Mouse (Mus musculus): Measurements from ENCODE around the gene Pdss1. TPM values are rescaled to one million over a fixed set of nuclear protein-coding genes. Genes with fewer than 3 reads are reported as not detected.
"Not testable (repeated sequence)": the region's sequence is repeated elsewhere in the genome, so short reads cannot be mapped to it uniquely, and the experiment has no call there.

Pdss1 gene
- polyA plus RNA-seq (2012; ENCODE audit: insufficient read depth, low replicate concordance) = 5.0 and 16.7 TPM in 2 replicates

DNA sequence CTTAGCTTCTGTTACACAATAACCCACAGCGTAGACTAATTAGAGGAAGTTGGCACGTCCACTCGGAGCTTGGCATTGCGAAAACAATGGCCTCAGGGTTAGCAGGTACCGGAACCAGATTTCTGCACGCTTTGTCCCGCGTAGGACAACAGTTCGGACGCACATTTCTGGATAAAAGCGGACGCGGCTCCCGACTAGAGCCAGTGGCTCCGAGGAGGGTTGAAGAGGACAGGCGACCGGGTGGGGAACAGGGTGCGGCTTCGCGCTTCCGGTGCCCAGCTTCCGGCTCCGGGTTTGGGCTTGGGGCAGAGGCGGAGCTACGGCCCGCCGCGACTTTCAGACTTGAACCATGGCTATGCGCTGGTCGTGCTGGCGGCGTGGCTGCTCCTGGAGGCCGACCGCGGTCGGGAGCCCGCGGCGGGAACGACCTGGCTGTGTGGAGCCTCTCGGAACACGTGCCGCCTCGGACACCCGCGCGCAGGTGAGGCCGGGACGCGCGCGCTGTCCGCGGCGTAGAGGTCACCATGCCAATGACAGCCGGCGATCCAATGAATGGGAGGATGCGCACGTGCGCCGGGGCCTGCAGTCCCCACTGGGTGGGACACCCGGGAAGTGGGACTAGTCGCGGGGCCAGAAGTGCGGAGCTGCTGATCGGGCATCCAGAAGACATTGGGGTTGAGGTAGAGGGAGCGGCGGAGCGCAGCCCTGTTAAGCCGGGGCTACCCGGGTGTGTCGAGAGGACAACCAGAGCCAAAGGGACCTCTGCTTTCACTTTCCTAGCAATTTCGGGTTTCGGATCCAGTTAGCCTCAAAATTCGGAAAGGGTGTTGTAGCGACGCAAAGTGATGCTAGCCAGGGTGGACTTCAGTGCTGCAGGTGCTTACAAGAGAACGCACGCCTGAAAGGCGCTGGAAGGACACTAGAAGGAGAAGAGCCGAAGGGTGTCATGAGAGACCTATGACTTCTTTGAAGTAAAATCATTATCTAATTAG, at the start of gene Pdss1:
Gene Pdss1, plus strand, starts transcription at position 241 of the 992 bp plus-strand sequence.
- H3K9me3 ChIP-seq = no peaks in the 10 kb centered on the region
- TF ChIP-seq FLI1 (IDR thresholded peaks at IDR 0.05; ENCODE audit: low read length) (peak; percentile 95; the same call in 1 of the 2 replicates), GATA1 (IDR thresholded peaks at IDR 0.05; ENCODE audit: borderline replicate concordance, low read length) (no peak)
- peaks cover 41% of the 10 kb centered on the region for H3K4me1 ChIP-seq
- peaks cover 15% of the 10 kb centered on the region for H3K36me3 ChIP-seq (replicated peaks; ENCODE audit: low read length)
- H3K4me3 ChIP-seq (replicated peaks) = peak within 1 kb of the TSS; percentile 98
- no peaks in the 10 kb centered on the region for H3K27me3 ChIP-seq (replicated peaks)

DNA sequence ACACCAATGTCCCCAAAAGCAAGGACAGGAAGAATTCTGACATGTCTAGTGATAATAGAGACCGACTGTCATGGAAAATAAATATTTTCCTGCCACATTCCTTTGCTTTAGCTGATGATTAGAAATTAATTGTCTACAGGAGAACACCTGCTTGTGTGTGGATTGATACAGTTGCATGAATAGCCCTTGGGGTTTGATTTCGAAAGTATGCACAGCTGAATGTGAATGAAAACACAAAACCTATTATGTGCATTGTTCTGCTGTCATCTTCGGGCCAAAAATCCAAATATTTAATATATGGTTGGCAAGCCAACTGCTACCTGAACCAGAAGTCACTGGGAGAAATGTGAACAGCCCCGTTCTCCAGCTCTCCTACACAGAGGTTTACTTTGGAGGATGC, 43.4 kb upstream of the Pdss1 start:
- no peaks in the 10 kb centered on the region for H3K4me1 ChIP-seq
- no peaks in the 10 kb centered on the region for H3K27me3 ChIP-seq (replicated peaks)
- H3K9me3 ChIP-seq = no peaks in the 10 kb centered on the region
- H3K36me3 ChIP-seq (replicated peaks; ENCODE audit: low read length) = peaks cover 80% of the 10 kb centered on the region
- H3K4me3 ChIP-seq (replicated peaks) = no peak overlapping the region
- TF ChIP-seq FLI1 (IDR thresholded peaks at IDR 0.05; ENCODE audit: low read length) = no peak
- no peak for TF ChIP-seq GATA1 (IDR thresholded peaks at IDR 0.05; ENCODE audit: borderline replicate concordance, low read length)

DNA sequence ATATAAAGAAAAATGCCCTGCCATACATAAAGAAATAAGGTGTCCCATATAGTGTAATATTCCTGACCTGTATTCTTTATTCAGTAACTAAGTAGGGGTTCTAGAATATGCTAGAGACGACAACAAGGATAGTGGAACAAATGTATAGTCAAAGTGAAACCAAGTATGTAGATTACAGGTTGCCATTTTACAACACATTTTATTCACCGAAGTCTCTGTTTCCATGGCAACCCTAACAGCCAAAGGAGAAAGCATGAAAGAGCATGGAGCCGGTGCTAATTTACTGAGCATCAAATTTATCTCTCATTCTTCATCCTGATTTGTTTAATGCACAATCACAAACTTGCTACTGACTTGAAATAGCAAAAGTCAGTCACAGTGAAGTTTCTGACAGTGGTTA, 37.8 kb upstream of the Pdss1 start:
- H3K36me3 ChIP-seq (replicated peaks; ENCODE audit: low read length) = peaks cover 58% of the 10 kb centered on the region
- H3K4me3 ChIP-seq (replicated peaks) = no peak overlapping the region
- no peaks in the 10 kb centered on the region for H3K9me3 ChIP-seq
- no peaks in the 10 kb centered on the region for H3K27me3 ChIP-seq (replicated peaks)
- TF ChIP-seq GATA1 (IDR thresholded peaks at IDR 0.05; ENCODE audit: borderline replicate concordance, low read length) = no peak
- no peak for TF ChIP-seq FLI1 (IDR thresholded peaks at IDR 0.05; ENCODE audit: low read length)
- peaks cover 9% of the 10 kb centered on the region for H3K4me1 ChIP-seq

DNA sequence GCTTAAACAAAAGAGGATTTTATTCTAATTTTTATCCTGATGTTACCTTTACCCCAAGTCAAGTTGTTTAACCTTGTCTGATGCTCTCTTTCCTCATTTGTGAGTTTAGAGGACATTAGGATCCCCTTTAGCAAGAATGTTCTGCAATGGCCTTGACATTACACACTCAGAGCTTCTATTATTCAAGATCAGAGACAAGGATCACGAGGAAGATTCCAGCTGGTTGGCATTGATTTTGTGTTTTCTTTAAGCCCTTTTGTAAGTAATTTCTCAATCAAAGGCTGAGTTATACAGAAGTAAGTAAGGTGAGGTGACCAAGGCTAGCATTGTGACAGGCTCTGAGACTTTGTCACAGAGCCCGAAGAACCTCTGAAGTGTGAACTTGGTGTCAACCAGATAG, 33.1 kb upstream of the Pdss1 start:
- no peak overlapping the region for H3K4me3 ChIP-seq (replicated peaks)
- H3K27me3 ChIP-seq (replicated peaks) = no peaks in the 10 kb centered on the region
- peaks cover 9% of the 10 kb centered on the region for H3K4me1 ChIP-seq
- TF ChIP-seq GATA1 (IDR thresholded peaks at IDR 0.05; ENCODE audit: borderline replicate concordance, low read length) (no peak), FLI1 (IDR thresholded peaks at IDR 0.05; ENCODE audit: low read length) (no peak)
- peaks cover 44% of the 10 kb centered on the region for H3K36me3 ChIP-seq (replicated peaks; ENCODE audit: low read length)
- no peaks in the 10 kb centered on the region for H3K9me3 ChIP-seq

DNA sequence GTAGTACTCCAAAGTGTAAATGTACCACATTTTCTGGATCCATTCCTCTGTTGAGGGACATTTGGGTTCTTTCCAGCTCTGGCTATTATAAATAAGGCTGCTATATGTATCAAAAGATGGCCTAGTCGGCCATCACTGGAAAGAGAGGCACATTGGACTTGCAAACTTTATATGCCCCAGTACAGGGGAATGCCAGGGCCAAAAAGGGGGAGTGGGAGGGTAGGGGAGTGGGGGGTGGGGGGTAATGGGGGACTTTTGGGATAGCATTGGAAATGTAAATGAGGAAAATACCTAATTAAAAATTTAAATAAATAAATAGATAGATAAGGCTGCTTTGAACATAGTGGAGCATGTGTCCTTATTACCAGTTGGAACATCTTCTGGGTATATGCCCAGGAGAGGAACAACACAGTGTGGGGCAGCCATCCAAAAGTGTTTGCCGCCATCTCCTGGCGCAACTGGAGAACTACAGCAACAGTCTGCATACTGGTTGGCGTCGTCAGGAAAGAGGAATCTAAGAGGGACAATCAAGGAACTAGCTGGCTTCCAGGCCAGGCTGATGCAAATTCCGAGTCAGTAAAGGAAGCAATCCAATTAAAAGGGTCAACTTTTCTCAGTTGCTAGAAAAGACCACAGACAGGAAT, 30.8 kb upstream of the Pdss1 start:
- H3K36me3 ChIP-seq (replicated peaks; ENCODE audit: low read length) = peaks cover 58% of the 10 kb centered on the region
- H3K4me3 ChIP-seq (replicated peaks); H3K27me3 ChIP-seq (replicated peaks): not testable (repeated sequence)

DNA sequence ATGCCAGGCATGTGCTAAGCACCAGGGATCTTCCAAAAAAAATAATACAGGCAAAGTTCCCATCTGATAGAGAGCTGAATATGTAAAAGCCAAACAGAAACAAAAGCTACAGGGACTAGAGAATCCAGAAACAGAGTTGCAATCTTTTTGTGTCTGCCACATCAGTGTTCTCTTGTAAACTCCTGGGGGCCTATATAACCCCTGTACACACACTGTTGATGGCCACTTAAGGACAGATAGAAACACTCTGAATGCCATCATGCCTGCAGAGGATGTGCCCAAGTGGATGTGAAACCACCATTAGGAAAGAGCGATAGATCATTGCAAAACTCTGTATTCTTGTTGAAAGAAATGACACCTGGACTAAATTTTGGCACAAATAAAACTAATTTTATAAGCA, 29.5 kb upstream of the Pdss1 start:
- H3K4me3 ChIP-seq (replicated peaks) = no peak overlapping the region
- no peaks in the 10 kb centered on the region for H3K27me3 ChIP-seq (replicated peaks)
- peaks cover 55% of the 10 kb centered on the region for H3K36me3 ChIP-seq (replicated peaks; ENCODE audit: low read length)
- TF ChIP-seq FLI1 (IDR thresholded peaks at IDR 0.05; ENCODE audit: low read length) (no peak), GATA1 (IDR thresholded peaks at IDR 0.05; ENCODE audit: borderline replicate concordance, low read length) (no peak)
- H3K9me3 ChIP-seq = no peaks in the 10 kb centered on the region
- peaks cover 7% of the 10 kb centered on the region for H3K4me1 ChIP-seq

More for the DNA sequence above, 30.8 kb upstream of the Pdss1 start:
- not testable (repeated sequence) for H3K4me1 ChIP-seq, H3K9me3 ChIP-seq

DNA sequence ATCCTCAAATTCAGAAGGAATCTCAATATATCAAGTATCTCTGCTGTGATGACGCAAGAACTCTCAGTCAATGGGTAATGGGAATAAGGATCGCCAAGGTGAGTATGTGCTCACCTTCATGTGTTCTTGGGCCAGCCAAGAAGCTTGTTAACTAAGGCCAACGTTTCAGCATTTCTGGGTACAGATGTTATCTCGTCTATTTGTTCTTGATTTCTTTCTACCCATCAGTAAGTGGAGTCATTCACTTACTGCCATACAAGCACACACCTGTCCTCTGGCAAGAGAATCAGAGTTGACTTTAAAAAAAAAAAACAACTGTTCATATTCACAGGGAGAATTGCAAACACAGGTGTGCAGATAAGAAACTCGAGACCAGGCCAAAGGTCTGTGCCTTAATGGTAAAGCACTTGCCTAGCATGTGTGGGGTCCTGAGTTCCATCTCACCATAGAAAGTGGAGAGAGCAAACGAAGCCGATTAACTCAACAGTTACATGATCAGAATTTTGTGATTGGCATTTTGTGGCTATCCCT, 28.4 kb upstream of the Pdss1 start:
- Histone ChIP-seq H3K4me1 (no peaks in the 10 kb centered on the region; the same call in 1 of the 2 replicates), H3K27me3 (replicated peaks) (no peaks in the 10 kb centered on the region), H3K36me3 (replicated peaks; ENCODE audit: low read length) (peaks cover 60% of the 10 kb centered on the region), H3K9me3 (no peaks in the 10 kb centered on the region), H3K4me3 (replicated peaks) (no peak overlapping the region)
- TF ChIP-seq GATA1 (IDR thresholded peaks at IDR 0.05; ENCODE audit: borderline replicate concordance, low read length) (no peak), FLI1 (IDR thresholded peaks at IDR 0.05; ENCODE audit: low read length) (no peak)

DNA sequence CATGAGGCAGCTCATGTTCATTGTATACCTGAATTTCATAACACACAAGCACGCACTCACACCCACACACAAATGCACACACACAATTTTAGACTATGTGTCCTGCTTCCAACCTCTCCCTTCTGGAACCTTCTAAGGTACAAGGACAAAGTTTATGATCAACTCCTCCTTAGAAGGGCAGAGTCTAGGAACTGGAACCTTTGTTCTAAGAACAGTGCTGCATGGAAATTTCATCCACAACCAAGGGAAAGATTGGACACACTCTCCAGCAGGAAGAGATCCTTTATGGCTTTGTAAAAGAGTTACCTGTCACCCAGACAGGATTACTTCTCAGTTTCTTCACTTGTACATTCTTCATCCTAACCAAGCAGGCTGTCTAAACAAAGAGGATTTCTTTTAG, 22.2 kb upstream of the Pdss1 start:
- Histone ChIP-seq H3K4me1 (peaks cover 5% of the 10 kb centered on the region), H3K27me3 (replicated peaks) (no peaks in the 10 kb centered on the region), H3K4me3 (replicated peaks) (no peak overlapping the region), H3K36me3 (replicated peaks; ENCODE audit: low read length) (peaks cover 58% of the 10 kb centered on the region), H3K9me3 (no peaks in the 10 kb centered on the region)
- no peak for TF ChIP-seq FLI1 (IDR thresholded peaks at IDR 0.05; ENCODE audit: low read length)

DNA sequence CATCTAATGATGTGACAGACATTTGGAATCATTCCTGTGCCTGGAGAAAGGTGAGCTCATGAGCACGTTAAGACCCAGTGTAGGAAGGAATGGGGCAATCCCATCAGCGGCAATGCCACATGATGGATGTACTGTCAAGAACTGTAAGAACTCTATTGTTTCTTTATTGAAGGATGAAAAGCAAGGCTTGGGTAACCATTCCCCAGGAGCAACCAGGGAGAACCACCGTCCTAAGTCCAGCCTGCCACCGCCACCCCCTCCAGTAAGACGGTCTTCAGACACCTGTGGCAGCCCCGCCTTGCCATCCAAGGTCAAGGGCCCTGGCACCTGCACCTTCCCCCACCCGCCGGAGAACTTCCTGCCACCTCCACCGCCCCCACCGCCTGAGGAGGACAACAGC, 20.7 kb upstream of the Pdss1 start:
- Histone ChIP-seq H3K36me3 (replicated peaks; ENCODE audit: low read length) (peaks cover 45% of the 10 kb centered on the region), H3K4me1 (peaks cover 5% of the 10 kb centered on the region), H3K9me3 (no peaks in the 10 kb centered on the region), H3K27me3 (replicated peaks) (no peaks in the 10 kb centered on the region), H3K4me3 (replicated peaks) (no peak overlapping the region)
- TF ChIP-seq GATA1 (IDR thresholded peaks at IDR 0.05; ENCODE audit: borderline replicate concordance, low read length) (no peak), FLI1 (IDR thresholded peaks at IDR 0.05; ENCODE audit: low read length) (no peak)

DNA sequence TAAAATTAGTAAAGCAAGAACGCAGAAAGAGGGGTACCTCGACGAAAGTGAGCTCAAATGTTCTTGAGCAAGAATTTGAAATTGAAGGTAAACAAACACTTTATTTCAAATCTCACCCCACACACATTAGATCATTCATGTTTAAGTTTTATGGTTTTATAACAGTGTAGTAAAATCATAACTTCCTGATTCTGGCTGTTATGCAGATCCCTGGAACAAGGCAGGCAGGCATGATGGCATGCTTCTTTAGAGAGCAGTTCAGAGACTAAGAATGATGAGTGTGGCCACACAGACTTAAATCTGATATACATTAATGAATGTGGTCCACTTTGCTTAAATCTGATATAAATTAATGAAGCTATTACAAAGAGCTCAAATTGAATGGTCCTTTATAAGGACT, 18.7 kb upstream of the Pdss1 start:
- no peak for TF ChIP-seq GATA1 (IDR thresholded peaks at IDR 0.05; ENCODE audit: borderline replicate concordance, low read length)
- TF ChIP-seq FLI1 (IDR thresholded peaks at IDR 0.05; ENCODE audit: low read length) = no peak
- peaks cover 33% of the 10 kb centered on the region for H3K36me3 ChIP-seq (replicated peaks; ENCODE audit: low read length)
- H3K4me1 ChIP-seq = peaks cover 5% of the 10 kb centered on the region
- no peaks in the 10 kb centered on the region for H3K9me3 ChIP-seq
- H3K27me3 ChIP-seq (replicated peaks) = no peaks in the 10 kb centered on the region
- H3K4me3 ChIP-seq (replicated peaks) = no peak overlapping the region
